Mouse (Mus musculus) small intestine, adult 2 months (tissue): ENCODE data around the gene Cd248. TPM values are rescaled to one million over a fixed set of nuclear protein-coding genes. Genes with fewer than 3 reads are reported as not detected.

ENCODE experiments used
- H3K27ac ChIP-seq: fragments of 200-500 bp; 2 replicates; pipeline ENCODE4 v1.5.1; 2012; ENCODE audit warnings: low read depth, low read length, control low read depth, inconsistent platforms; ENCODE audit not compliant: insufficient read depth
- H3K27me3 ChIP-seq: fragments of 200-500 bp; 2 replicates; pipeline ENCODE4 v1.6.1; 2012; ENCODE audit warnings: mild to moderate bottlenecking, moderate library complexity, low read length, inconsistent platforms; ENCODE audit not compliant: control insufficient read depth, insufficient read depth
- H3K36me3 ChIP-seq: fragments of 200-500 bp; 2 replicates; pipeline ENCODE4 v1.6.1; 2012; ENCODE audit warnings: mild to moderate bottlenecking, low read length, control low read depth, inconsistent platforms; ENCODE audit not compliant: control insufficient read depth, insufficient read depth
- H3K4me1 ChIP-seq: fragments of 200-500 bp; 2 replicates; pipeline ENCODE4 v1.6.1; 2012; ENCODE audit warnings: low read length, inconsistent platforms, mixed read lengths; ENCODE audit not compliant: control insufficient read depth, insufficient read depth, insufficient read length
- H3K4me3 ChIP-seq: fragments of 200-500 bp; 2 replicates; pipeline ENCODE4 v1.5.1; 2012; ENCODE audit warnings: low read depth, mild to moderate bottlenecking, control low read depth, inconsistent platforms, low read length, moderate library complexity
- CTCF ChIP-seq: fragments of 200-500 bp; IDR thresholded peaks from 2 replicates; pipeline ENCODE4 v1.5.1; 2012; ENCODE audit warnings: low read depth, mild to moderate bottlenecking, control low read depth, inconsistent platforms, low read length, moderate library complexity, mixed read lengths; ENCODE audit not compliant: insufficient replicate concordance, insufficient read length; ENCODE audit errors: extremely low read depth
- POLR2A ChIP-seq: fragments of 200-500 bp; IDR thresholded peaks from 2 replicates; pipeline ENCODE4 v1.6.1; 2012; ENCODE audit warnings: low read depth, mild to moderate bottlenecking, control low read depth, inconsistent platforms, low read length, moderate library complexity
- WGBS: fragments of 180-500 bp; shearing (Covaris S2); methylation state at CpG from one replicate; pipeline ENCODE4 v1.1.7; 2018; 5-methylcytosine and 5-hydroxymethylcytosine counted together
- polyA plus RNA-seq: library from polyadenylated mRNA; depleted of rRNA; stranded (reverse); fragments of >200 nt; gene quantifications from 2 replicates; pipeline ENCODE4 v1.2.3, GENCODE M21; 2012; rRNA removed

Cd248 gene
- polyA plus RNA-seq, result 3.4 and 8.2 TPM in 2 replicates

GRCm38 (mm10) chr19:5067867-5068569 lies at the start of gene Cd248:
TSS of gene Cd248 (plus strand) at chr19:5068078.
- Histone ChIP-seq H3K27me3 (peaks cover 27% of the 10 kb centered on the region), H3K27ac (peak within 1 kb of the TSS; percentile 35), H3K4me1 (peaks cover 14% of the 10 kb centered on the region), H3K36me3 (no peaks in the 10 kb centered on the region), H3K4me3 (peak within 1 kb of the TSS; percentile 61)
- 3% methylated on average over 55 of the region's 56 CpGs for WGBS
- no peak for TF ChIP-seq POLR2A
- no peak for TF ChIP-seq CTCF

GRCm38 (mm10) chr19:5018191-5018590 lies 49.7 kb upstream of the Cd248 start:
- Histone ChIP-seq H3K4me1 (no peaks in the 10 kb centered on the region), H3K27me3 (no peaks in the 10 kb centered on the region), H3K36me3 (no peaks in the 10 kb centered on the region), H3K27ac (no peak overlapping the region), H3K4me3 (no peak overlapping the region)
- 78% methylated on average over 3 of the region's 3 CpGs for WGBS
- TF ChIP-seq POLR2A (no peak), CTCF (no peak)

GRCm38 (mm10) chr19:5021416-5021815 lies 46.5 kb upstream of the Cd248 start:
- no peaks in the 10 kb centered on the region for H3K27me3 ChIP-seq
- no peak overlapping the region for H3K4me3 ChIP-seq
- no peaks in the 10 kb centered on the region for H3K36me3 ChIP-seq
- no peak overlapping the region for H3K27ac ChIP-seq
- WGBS, result 91% methylated on average over 2 of the region's 2 CpGs
- TF ChIP-seq POLR2A (no peak), CTCF (no peak)
- peaks cover 5% of the 10 kb centered on the region; the same call in 1 of the 2 replicates for H3K4me1 ChIP-seq

GRCm38 (mm10) chr19:5023621-5024479 lies 44.0 kb upstream of the Cd248 start, which contains the start of gene Slc29a2:
TSS of gene Slc29a2 (plus strand) at chr19:5023860.
- WGBS, result under 1% methylated on average over 62 of the region's 62 CpGs
- H3K27me3 ChIP-seq, result no peaks in the 10 kb centered on the region
- H3K36me3 ChIP-seq, result no peaks in the 10 kb centered on the region
- H3K4me3 ChIP-seq, result peak within 1 kb of the TSS; percentile 86
- peak within 1 kb of the TSS; percentile 81 for H3K27ac ChIP-seq
- no peak for TF ChIP-seq CTCF
- peak; percentile 59 for TF ChIP-seq POLR2A
- peaks cover 5% of the 10 kb centered on the region; the same call in 1 of the 2 replicates for H3K4me1 ChIP-seq

GRCm38 (mm10) chr19:5026111-5026510 lies 41.8 kb upstream of the Cd248 start:
- TF ChIP-seq CTCF (no peak), POLR2A (no peak)
- WGBS, result 90% methylated on average over 8 of the region's 8 CpGs
- H3K27me3 ChIP-seq, result no peaks in the 10 kb centered on the region
- no peak overlapping the region for H3K4me3 ChIP-seq
- no peaks in the 10 kb centered on the region; the same call in 1 of the 2 replicates for H3K36me3 ChIP-seq
- no peak overlapping the region for H3K27ac ChIP-seq
- peaks cover 5% of the 10 kb centered on the region; the same call in 1 of the 2 replicates for H3K4me1 ChIP-seq

- WGBS, result 90% methylated on average over 3 of the region's 3 CpGs
- TF ChIP-seq POLR2A (no peak), CTCF (no peak)
- Histone ChIP-seq H3K36me3 (no peaks in the 10 kb centered on the region; the same call in 1 of the 2 replicates), H3K4me3 (no peak overlapping the region), H3K4me1 (no peaks in the 10 kb centered on the region), H3K27ac (no peak overlapping the region), H3K27me3 (no peaks in the 10 kb centered on the region)
These were observed 35.2 kb upstream of the Cd248 start for GRCm38 (mm10) chr19:5032686-5033085.

- H3K4me1 ChIP-seq, result peaks cover 10% of the 10 kb centered on the region
- TF ChIP-seq CTCF, result no peak
- TF ChIP-seq POLR2A, result no peak
- 81% methylated on average over 4 of the region's 4 CpGs for WGBS
- H3K27me3 ChIP-seq, result no peaks in the 10 kb centered on the region
- no peak overlapping the region for H3K27ac ChIP-seq
- no peaks in the 10 kb centered on the region for H3K36me3 ChIP-seq
- no peak overlapping the region for H3K4me3 ChIP-seq
These were observed 31.3 kb upstream of the Cd248 start for GRCm38 (mm10) chr19:5036577-5036976.
